Mouse (Mus musculus): ENCODE measurements at regions not wholly inside any gene's neighbourhood (a gene's known extent, or its start where the extent isn't known, plus 50 kb on each side); places are given as distances from the start of the nearest gene placed in this dataset.

DNA sequence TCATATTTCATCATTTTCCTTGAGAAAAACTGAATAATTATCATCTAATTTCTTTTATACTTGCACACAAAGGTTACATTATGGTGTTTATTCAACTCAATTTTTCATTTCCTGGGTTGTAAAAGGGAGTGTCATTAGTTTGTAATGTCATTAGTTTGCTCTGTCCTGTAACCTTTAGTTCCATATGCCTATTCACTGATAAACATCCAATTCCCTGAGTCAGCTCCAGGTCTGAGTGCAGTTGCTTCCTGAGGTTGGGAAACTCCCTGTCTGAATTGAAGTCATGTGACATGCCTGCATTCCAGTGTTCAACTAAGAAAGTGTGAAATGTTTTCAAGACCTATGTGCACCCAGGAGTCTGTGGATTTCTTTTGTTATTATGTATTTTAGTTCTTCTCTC, 362.8 kb downstream of the Adam6a start:
- TF ChIP-seq CTCF (IDR thresholded peaks at IDR 0.05; ENCODE audit: low read depth) = no peak
- TF ChIP-seq EP300 (optimal IDR thresholded peaks at IDR 0.05) = no peak

All from stomach, postnatal 0 days (tissue).